Mouse (Mus musculus): ENCODE results near the gene Dhx34. TPM values are rescaled to one million over a fixed set of nuclear protein-coding genes. Genes with fewer than 3 reads are reported as not detected.
A peak's percentile ranks its signal among the peaks of the same experiment; 100 is the strongest.

Dhx34 gene
- total RNA-seq, 2 experiments from 2014 or later: 7.5 to 9.9 TPM

DNA sequence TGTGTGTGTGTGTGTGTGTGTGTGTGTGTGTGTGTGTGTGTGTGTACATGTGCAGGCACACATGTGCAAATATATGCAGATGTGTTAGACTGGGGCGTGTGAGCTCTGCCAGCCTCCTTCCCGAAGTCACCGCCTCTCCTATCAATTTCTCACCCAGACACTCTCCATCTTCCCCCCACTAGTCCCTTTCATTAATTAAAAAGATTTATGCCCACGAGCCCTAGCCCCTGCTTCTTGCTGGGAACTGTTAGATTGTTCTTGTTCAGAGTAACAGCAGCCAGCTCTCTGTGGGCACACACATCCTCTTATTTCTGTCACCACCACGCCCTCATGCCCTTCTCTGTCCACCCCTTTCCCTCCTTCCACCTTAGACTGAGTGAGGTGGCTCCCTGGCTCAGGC is 48.7 kb downstream of the Dhx34 start:
- intact Hi-C loops (cut with DNase I): no loop called here
- DNase-seq: no peak

DNA sequence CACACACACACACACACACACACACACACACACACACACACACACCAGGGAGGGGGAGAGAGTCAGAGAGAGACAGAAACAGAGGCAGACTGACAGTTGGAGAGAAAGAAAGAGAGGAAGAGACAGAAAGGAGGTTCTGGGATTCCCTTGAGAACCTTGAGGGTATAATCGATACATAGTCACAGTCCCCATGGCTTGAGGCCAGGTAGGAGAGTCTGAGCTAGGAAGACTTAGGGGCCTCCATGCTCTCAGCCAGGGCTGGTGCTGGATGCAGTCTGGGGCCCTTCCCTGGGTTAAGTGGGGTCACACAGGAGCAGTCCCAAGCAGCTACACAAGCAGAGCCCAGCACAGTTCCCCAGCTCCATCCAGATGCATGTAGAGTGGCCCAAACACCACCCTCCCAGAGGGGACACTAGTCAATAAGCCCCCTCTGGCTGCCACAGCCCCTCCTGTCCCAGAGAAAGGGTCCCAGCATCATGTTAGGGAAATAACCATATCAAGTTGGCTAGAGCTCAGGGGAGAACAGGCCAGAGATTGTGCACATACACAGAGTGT is 49.2 kb downstream of the Dhx34 start:
- DNase-seq: no peak
- intact Hi-C loops (cut with DNase I): no loop called here

DNA sequence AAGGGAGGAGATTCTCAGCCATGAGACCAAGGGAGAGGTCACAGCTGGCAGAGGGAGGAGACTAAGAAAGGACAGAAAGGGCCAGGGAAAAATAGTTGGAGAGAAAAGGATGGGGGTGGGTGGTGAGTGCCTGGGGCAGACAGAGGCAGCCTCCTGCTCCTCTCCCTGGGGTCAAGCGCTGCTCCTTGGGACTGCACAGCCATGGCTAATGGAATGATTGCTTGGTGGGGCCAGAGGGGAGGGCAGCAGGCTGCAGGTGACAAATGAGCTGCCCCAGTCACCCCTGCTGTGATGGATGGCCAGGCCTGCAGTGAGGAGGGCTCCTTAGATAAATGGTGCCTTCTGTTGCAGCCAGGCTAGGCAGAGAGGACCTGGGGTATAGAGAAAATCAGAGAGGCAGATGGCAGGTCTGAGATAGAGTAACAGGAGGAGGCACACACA is 49.7 kb downstream of the Dhx34 start:
- intact Hi-C loops (cut with DNase I): no loop called here
- no peak for DNase-seq

DNA sequence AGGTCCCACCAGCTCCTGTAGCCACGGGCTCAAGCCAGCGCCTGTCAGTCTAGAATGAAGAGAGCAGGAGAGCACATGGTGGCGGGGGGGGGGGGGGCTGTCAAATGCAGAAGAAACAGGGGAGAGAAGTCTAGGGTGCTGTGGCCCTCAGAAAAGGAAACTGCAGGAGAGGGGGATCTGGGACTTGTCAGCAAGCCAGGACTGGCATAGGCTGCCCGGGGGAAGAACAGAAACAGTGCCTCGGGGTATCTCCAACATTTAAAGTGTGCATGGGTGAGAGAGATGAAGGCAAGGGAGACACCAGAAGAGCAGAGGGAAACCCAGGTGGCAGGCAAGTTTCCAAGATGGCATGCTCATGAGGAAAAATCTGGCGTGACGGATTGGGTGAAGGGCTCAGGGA is 59.8 kb downstream of the Dhx34 start:
- DNase-seq: no peak
- intact Hi-C loops (cut with DNase I): no loop called here

DNA sequence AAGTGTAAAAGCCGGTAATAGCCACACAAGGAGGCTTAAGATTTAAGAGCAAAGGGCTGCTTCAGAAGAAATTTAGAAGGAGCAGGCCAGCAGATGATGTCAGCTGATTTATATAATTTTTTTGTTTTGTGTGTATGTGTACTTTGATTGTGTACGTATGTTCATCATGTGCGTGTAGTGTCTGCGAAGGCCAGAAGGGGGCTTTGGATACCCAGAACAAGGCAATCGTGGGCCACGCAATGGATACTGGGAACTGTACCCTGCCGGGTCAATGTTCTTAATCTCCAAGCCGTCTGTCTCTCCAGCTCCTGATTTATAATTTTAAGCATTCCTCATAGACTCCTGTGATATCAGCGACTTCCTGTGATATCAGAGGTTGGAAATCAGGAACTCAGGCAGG is 60.5 kb downstream of the Dhx34 start:
- DNase-seq: no peak
- intact Hi-C loops (cut with DNase I): no loop called here

DNA sequence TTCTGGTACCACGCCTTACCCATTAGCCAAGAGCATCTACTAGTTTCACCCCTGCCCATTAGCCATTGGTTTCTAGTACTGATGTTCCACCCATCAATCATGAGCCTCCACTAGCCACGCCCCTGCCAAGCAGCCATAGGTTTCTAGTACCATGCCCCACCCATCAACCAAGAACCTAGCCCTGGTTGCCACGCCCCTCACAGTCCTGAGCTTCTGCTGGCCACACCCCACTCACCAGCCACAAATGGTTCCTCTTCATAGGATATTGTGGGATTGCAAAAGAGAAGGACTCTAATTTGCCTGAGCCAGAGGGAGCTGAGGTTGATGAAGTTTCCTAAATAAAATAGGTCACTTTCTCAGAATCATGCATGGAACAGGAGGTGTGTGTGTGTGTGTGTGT is 61.1 kb downstream of the Dhx34 start:
- DNase-seq: no peak
- intact Hi-C loops (cut with DNase I): no loop called here

DNA sequence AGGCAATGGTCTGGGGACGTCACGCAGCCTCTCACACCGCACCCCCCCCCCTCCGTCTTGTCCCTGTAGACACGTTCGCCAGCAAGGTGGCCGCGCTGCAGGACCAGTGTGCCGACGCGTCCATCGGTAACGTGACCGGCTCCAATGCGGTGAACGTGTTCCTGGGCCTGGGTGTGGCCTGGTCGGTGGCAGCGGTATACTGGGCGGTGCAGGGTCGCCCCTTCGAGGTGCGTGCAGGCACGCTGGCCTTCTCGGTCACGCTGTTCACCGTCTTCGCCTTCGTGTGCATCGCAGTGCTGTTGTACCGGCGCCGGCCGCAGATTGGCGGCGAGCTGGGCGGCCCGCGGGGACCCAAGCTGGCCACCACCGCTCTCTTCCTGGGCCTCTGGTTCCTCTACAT is 63.1 kb downstream of the Dhx34 start:
- intact Hi-C loops (cut with DNase I): no loop called here

DNA sequence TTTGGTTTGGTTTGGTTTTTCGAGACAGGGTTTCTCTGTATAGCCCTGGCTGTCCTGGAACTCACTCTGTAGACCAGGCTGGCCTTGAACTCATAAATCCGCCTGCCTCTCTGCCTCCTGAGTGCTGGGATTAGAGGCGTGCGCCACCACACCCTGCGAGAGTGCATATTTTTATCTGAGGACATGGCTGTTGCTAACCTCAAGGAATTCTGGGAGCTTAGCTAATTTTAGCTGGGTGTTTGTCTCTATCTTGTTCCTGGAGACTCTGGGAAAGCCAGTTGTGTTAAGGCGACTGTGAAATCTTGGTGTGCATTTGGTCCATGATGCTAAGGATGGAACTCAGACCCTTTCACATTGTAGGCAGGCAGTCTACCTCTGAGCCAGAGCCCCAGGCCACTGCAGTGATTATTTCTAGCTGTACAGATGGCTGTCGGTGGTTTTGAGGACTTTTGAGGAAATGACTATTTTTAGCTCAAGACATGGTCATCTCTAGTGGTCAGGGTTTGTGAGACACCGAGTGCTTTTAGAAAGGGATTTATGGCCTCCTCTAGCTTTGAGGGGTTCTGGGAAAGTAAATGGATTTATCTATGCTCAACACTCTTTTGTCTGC is 65.6 kb downstream of the Dhx34 start:
- DNase-seq: peak; percentile 35 to 39
- intact Hi-C loops (cut with DNase I): no loop called here

More for the DNA sequence above, 63.1 kb downstream of the Dhx34 start:
- DNase-seq: no peak

DNA sequence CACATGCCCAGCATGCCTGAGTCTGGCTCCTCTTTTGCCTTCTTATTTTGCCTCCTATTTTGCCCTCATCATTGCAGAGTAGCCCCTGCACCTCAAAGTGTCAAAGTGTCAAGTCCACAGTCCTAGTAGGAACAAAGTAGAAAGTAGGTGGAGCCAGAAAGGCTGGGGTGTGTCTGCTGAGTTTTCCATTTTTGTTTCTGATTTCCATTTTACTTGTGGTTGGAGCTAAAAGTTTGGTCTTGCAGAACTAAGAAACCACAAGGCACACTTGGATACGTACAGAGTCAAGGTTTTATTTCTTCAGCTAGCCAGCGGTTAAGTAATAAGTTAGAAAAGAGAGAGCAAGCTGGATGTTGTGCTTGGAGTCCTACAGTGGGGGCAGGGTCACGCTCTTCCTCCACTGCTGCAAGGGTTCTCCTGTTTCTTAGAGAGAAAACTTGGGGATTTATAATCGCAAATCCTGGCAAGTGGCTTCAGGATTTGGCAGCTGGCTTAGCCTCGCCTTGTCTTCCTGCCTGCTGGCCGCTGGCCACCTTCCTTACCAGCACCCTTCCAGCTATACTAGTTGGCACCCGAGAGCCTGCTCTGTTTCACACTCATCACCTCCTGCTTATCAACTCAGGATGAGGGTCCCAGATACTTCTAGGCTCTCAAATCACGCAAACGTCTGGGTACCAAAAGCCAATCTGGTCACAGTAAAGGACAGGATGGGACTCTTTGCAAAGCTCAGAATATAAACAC is 66.5 kb downstream of the Dhx34 start:
- intact Hi-C loops (cut with DNase I): no loop called here
- DNase-seq: peak; percentile 60 to 68

DNA sequence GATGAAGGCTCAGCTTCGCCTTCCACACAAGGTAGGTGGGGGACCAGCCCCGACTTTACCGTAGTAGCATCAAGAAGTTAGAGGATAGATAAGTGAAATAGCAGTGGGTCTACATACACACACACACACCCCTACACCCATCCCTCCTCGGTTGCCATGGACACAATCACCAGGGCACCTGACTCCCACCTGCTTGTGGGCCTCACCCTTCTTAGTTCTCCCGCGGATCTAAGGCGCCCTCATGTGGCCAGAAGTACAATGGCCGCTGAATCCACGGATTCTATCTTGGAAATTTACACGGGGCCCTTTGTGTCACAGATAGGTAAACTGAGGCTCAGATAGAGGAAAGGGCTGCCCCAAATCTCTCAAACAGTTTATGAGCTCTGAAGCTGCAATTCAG is 68.3 kb downstream of the Dhx34 start:
- intact Hi-C loops (cut with DNase I): loop anchor here (1.0 to 5.0 kb wide), 3 partner anchors 55 to 171 kb away; partner anchors contain the start of gene Napa
- peak; percentile 62 to 72 for DNase-seq

DNA sequence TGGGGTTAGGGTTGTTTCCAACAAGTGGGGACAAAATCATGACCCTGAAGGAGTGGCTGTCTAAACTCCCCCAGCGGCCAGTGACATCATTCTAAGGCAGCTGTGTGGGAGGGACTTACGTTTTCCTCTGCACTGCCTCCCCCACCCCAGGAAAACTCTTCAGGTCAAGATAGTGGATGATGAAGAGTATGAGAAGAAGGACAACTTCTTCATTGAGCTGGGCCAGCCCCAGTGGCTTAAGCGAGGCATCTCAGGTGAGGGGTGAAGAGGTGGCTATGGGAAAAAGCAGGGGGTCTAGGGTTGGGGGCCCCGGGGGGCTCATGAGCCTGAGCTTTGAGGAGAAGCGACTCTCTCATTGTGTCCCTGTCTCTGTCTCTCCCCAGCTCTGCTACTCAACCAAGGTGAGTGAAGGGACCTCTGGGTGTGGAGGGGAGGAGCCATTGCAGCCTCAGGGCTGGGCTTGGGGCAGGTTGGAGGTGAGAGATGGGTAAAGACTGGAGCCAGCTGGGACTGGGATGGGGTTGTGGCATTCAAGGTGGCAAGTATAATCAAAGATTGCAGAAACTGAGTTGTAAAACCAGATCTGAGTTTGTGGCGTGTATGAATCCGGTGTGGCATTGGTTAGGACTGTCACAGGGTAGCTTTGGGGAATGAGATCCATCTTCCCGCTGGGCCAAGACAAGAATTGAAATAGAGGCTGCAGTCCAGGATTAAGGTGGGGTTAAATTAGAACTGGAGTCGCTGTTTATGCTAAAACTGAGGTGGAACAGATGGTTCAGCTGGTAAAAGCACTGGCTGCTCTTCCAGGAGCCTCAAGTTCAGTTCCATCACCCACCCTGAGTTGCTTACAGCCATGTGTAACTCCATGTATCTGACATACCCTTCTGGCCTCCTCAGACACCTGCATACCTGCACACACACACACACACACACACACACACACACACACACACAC is 71.4 kb downstream of the Dhx34 start:
- intact Hi-C loops (cut with DNase I): loop anchor here (5.0 kb wide), 1 partner anchor 93 kb away; no protein-coding TSS in a partner anchor
- no peak for DNase-seq

DNA sequence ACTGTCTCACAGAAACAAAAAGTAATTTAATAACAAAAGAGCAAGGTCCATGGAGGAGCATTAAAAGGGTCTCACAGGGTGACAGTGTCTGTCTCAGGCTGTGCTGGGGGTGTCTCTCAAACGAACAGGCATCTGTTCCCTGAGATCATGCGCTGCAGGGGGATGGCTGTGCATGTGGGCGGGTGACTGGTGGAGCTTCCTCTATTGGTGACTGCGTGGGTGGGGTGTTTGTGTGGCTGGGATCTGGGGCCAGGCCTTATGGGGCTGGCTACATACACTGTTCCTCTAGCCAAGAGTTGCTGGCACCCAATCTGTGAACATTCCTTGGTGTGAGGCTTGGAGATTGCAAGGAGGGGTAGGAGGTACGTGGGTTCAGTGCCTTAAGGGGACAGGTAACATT is 72.6 kb downstream of the Dhx34 start:
- DNase-seq: no peak
- intact Hi-C loops (cut with DNase I): no loop called here

DNA sequence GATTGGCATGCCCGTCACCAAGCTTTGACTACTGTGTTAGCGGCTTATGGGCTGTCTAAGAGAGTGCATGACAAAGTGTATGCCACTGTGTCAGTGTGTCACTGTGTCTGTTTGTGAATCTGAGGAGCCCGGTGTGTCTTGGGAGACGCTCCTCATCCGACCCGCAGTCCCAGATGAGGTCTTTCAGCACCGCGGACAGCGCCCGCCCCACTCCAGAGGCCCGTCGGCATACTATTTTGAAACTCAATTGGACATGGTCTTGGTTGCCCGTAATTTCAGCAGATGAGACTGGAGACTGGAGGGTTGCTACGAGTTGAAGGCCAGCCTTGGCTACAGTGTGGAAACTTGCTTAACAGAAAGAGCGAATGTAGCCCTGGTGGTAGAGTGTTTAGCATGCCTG is 74.2 kb downstream of the Dhx34 start:
- DNase-seq: peak; percentile 74 to 81
- intact Hi-C loops (cut with DNase I): no loop called here

Other genes with a start within 250 kb of the Dhx34 start
- gene Bicra, start 174.1 kb downstream of the Dhx34 start, total RNA-seq (2021): 1 to 10 TPM; 9.3 to 9.6 TPM
- gene Zfp541, start 160.2 kb downstream of the Dhx34 start, total RNA-seq (2021): not detected
- gene Napa, start 123.6 kb downstream of the Dhx34 start, total RNA-seq (2021): 100 to 1,000 TPM in 1 of 2 experiments, 10 to 100 TPM in 1; 93.2 to 100 TPM
- gene Kptn, start 102.1 kb downstream of the Dhx34 start, total RNA-seq (2021): 10 to 100 TPM; 24.1 to 27.7 TPM
- 1 to 10 TPM; 1.3 to 1.4 TPM for gene Slc8a2, start 92.2 kb downstream of the Dhx34 start, total RNA-seq (2021)
- 1 to 10 TPM; 6.1 to 6.5 TPM for gene Meis3, start 46.9 kb downstream of the Dhx34 start, total RNA-seq (2021)
- gene C5ar2, start 22.1 kb upstream of the Dhx34 start, total RNA-seq (2021): under 1 TPM; 0.38 to 0.50 TPM
- gene C5ar1, start 37.5 kb upstream of the Dhx34 start, total RNA-seq (2021): 1 to 10 TPM; 4.6 to 4.8 TPM
- gene Inafm1, start 51.6 kb upstream of the Dhx34 start, total RNA-seq (2021): 10 to 100 TPM; 15.6 to 15.7 TPM
- 10 to 100 TPM; 38.2 to 39.1 TPM for gene Ccdc9, start 64.8 kb upstream of the Dhx34 start, total RNA-seq (2021)
- 1 to 10 TPM; 9.5 to 9.8 TPM for gene Bbc3, start 86.4 kb upstream of the Dhx34 start, total RNA-seq (2021)
- 10 to 100 TPM; 64.9 to 69.5 TPM for gene Sae1, start 165.8 kb upstream of the Dhx34 start, total RNA-seq (2021)
- gene Zc3h4, start 178.9 kb upstream of the Dhx34 start, total RNA-seq (2021): 10 to 100 TPM; 37.8 TPM
- gene Tmem160, start 230.7 kb upstream of the Dhx34 start, total RNA-seq (2021): 10 to 100 TPM; 78.0 to 87.1 TPM

Data from heart, postnatal 10 days (tissue).